Comparison of ENCODE assay signal across 31 mouse cellular contexts in genomic region chr7:71355596-71355995, GRCm38 (mm10). TPM values are rescaled to one million over a fixed set of nuclear protein-coding genes. Genes with fewer than 3 reads are reported as not detected.
DNase-seq lines count a peak whose midpoint lies in the region; ATAC-seq lines count a peak whose summit lies in the region.
"Had no signal": no experiment of that assay in that cellular context is flagged by ENCODE, and none has a peak within 500 bp of the region (broad histone marks: within the 10 kb centered on the region; RNA-seq: fewer than 3 reads in every experiment).

No protein-coding gene starts in this region.

- H3K9me3 ChIP-seq in kidney, embryonic 16.5 days (ENCODE audit: low read length) = no peaks in the 10 kb centered on the region
- H3K9me3 ChIP-seq in lung, embryonic 15.5 days = no peaks in the 10 kb centered on the region
- H3K9me3 ChIP-seq: embryonic facial prominence, embryonic 10.5 days; hindbrain, embryonic 12.5 days; limb, embryonic 12.5 days; midbrain, embryonic 13.5 days had no signal

- peak; percentile 28 to 66 for DNase-seq in adrenal gland, adult (ENCODE audit: inconsistent age in 2 of 2, low spot score in 1 of 2)
- no peak for DNase-seq in adrenal gland, adult 18-20 months (ENCODE audit: low spot score in 2 of 2)
- peak; percentile 15 for DNase-seq in kidney, adult 9 months
- no peak for DNase-seq in lung, postnatal 25 days (ENCODE audit: low spot score)
- DNase-seq in lung, postnatal 36 days = peak; percentile 34
- DNase-seq: cerebellum, adult 11-12 months; cerebellum, postnatal 10 days; liver, postnatal 0 days; thymus, adult 18-20 months; thymus, postnatal 36 days had no signal

- no peaks in the 10 kb centered on the region for H3K36me3 ChIP-seq in kidney, embryonic 16.5 days (ENCODE audit: insufficient read depth, low read length)
- H3K36me3 ChIP-seq in lung, embryonic 15.5 days = no peaks in the 10 kb centered on the region
- H3K36me3 ChIP-seq: embryonic facial prominence, embryonic 10.5 days; hindbrain, embryonic 12.5 days; limb, embryonic 12.5 days; midbrain, embryonic 13.5 days had no signal

- no peak overlapping the region for H3K9ac ChIP-seq in kidney, embryonic 16.5 days (replicated peaks; ENCODE audit: low read length)
- no peak overlapping the region for H3K9ac ChIP-seq in lung, embryonic 15.5 days
- H3K9ac ChIP-seq: hindbrain, embryonic 12.5 days; limb, embryonic 12.5 days; liver, postnatal 0 days; midbrain, embryonic 13.5 days had no signal

- ATAC-seq in kidney, embryonic 16.5 days (ENCODE audit: low FRiP score, low TSS enrichment) = no peak
- peak; percentile 55; the same call in 1 of the 2 replicates for ATAC-seq in lung, embryonic 15.5 days (ENCODE audit: borderline replicate concordance, extremely low read depth, low FRiP score, low TSS enrichment)
- ATAC-seq in inflammation-experienced regulatory T-cells, adult 6 months = no peak
- ATAC-seq: activated CD4-positive, CD25-positive, alpha-beta regulatory T cell, adult 4 months; liver, postnatal 0 days; midbrain, embryonic 13.5 days had no signal

- no peak overlapping the region for H3K4me3 ChIP-seq in kidney, embryonic 16.5 days (ENCODE audit: low read length)
- H3K4me3 ChIP-seq in lung, embryonic 15.5 days = no peak overlapping the region
- H3K4me3 ChIP-seq: embryonic facial prominence, embryonic 10.5 days; hindbrain, embryonic 12.5 days; limb, embryonic 12.5 days; megakaryocyte, embryonic 14.5 days; midbrain, embryonic 13.5 days had no signal

- no peak overlapping the region for H3K4me2 ChIP-seq in kidney, embryonic 16.5 days (replicated peaks; ENCODE audit: low read depth, low read length)
- H3K4me2 ChIP-seq in lung, embryonic 15.5 days = no peak overlapping the region
- H3K4me2 ChIP-seq: hindbrain, embryonic 12.5 days; limb, embryonic 12.5 days; liver, embryonic 11.5 days; midbrain, embryonic 13.5 days had no signal

- WGBS in kidney, embryonic 16.5 days = 64% methylated on average over 5 of the region's 5 CpGs
- 47% methylated on average over 5 of the region's 5 CpGs for WGBS in lung, embryonic 15.5 days

- H3K4me1 ChIP-seq in kidney, embryonic 16.5 days (ENCODE audit: insufficient read depth, low read length) = peaks cover 9% of the 10 kb centered on the region; the same call in 1 of the 2 replicates
- H3K4me1 ChIP-seq in lung, embryonic 15.5 days = peaks cover 11% of the 10 kb centered on the region

- no peak overlapping the region for H3K27ac ChIP-seq in kidney, embryonic 16.5 days (ENCODE audit: low read length)
- H3K27ac ChIP-seq in lung, embryonic 15.5 days = 0 out of 2 replicates have a peak overlapping the region, but pooled peaks have one; percentile 26
- H3K27ac ChIP-seq: embryonic facial prominence, embryonic 10.5 days; hindbrain, embryonic 12.5 days; limb, embryonic 12.5 days; midbrain, embryonic 13.5 days had no signal

- H3K27me3 ChIP-seq in kidney, embryonic 16.5 days (ENCODE audit: insufficient read depth, low read length) = no peaks in the 10 kb centered on the region
- no peaks in the 10 kb centered on the region for H3K27me3 ChIP-seq in lung, embryonic 15.5 days
- H3K27me3 ChIP-seq: hindbrain, embryonic 12.5 days; midbrain, embryonic 13.5 days had no signal

RNA-seq across cellular contexts. Expression of gene Gm10295, which starts 4.3 kb away (rescaled TPM):
- total RNA-seq in adrenal gland, adult 18-20 months (2021) = not detected
- polyA plus RNA-seq in kidney, embryonic 16.5 days (2015; fragmentation: Nextera tagmentation; extraction: Ambion mirVana) = not detected in 2 replicates
- not detected in 2 replicates for polyA plus RNA-seq in lung, embryonic 15.5 days (2015; fragmentation: Nextera tagmentation; extraction: Ambion mirVana)
- polyA plus RNA-seq in inflammation-experienced regulatory T-cells, adult 6 months (2017; shearing (Covaris generic)) = under 1 TPM in 1 of 3 experiments, not detected in 2; 0.27 TPM
- total RNA-seq: gastrocnemius, adult 18-20 months; gastrocnemius, postnatal 4 days; heart, adult 8-10 months; heart, postnatal 25 days; left cerebral cortex, postnatal 14 days; monocyte, adult 5-6 weeks; neutrophil, adult 5-6 weeks had no signal
- polyA plus RNA-seq: activated CD4-positive, CD25-positive, alpha-beta regulatory T cell, adult 4 months; brain, embryonic 14.5 days; cortical plate, adult 2 months; embryonic facial prominence, embryonic 10.5 days; heart, embryonic 14.5 days; hindbrain, embryonic 12.5 days; limb, embryonic 12.5 days; liver, embryonic 11.5 days; liver, postnatal 0 days; midbrain, embryonic 13.5 days; small intestine, adult 2 months had no signal

Comparison
In these comparisons a context has a peak if more than half of its experiments do, and no peak if none do; other contexts are left out.
1. DNase-seq: peak in adrenal gland, adult (2 of 2), kidney, adult 9 months (single experiment) and lung, postnatal 36 days (single experiment); none in adrenal gland, adult 18-20 months (0 of 2) and lung, postnatal 25 days (single experiment).